Mouse (Mus musculus): Measurements from ENCODE around the gene Foxf2.

Foxf2 gene

DNA sequence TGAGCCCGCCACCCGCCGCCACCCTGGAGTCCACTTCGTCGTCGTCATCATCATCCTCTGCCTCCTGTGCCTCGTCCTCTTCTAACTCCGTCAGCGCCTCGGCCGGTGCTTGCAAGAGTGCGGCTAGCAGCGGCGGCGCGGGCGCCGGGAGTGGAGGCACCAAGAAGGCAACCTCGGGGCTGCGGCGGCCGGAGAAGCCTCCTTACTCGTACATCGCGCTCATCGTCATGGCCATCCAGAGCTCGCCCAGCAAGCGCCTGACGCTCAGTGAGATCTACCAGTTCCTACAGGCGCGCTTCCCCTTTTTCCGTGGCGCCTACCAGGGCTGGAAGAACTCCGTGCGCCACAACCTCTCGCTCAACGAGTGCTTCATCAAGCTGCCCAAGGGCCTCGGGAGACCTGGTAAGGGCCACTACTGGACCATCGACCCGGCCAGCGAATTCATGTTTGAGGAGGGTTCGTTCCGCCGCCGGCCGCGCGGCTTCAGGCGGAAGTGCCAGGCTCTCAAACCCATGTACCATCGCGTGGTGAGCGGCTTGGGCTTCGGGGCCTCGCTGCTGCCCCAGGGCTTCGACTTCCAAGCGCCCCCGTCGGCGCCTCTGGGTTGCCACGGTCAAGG is 676 bp downstream of the Foxf2 start:
- no peak for DNase-seq

DNA sequence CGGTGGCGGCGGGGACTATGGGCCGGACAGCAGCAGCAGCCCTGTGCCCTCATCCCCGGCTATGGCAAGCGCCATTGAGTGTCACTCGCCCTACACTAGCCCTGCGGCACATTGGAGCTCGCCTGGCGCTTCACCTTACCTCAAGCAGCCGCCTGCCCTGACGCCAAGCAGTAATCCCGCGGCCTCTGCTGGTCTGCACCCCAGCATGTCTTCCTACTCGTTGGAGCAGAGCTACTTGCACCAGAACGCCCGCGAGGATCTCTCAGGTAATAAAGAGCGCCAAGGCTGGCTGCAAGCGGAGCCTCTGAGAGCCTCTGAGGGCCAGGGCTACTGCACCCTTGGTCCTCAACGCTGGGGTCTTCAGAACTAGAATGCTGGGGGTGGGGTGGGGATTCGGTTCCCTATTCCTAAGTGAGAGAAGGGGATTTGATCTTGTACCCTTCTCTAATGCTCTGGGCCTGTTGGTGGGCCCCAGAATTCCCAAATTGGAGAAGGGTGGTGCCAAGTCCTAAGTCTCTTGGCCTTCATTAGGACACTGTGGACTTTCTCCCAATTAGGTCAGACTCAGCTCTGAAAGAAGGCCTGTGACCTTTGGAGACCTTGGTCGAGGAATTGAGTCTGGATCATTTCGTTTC is 1.5 kb downstream of the Foxf2 start:
- DNase-seq, result no peak

GRCm38 (mm10) chr13:31627864-31628690 is 2.5 kb downstream of the Foxf2 start:
- DNase-seq, result no peak

DNA sequence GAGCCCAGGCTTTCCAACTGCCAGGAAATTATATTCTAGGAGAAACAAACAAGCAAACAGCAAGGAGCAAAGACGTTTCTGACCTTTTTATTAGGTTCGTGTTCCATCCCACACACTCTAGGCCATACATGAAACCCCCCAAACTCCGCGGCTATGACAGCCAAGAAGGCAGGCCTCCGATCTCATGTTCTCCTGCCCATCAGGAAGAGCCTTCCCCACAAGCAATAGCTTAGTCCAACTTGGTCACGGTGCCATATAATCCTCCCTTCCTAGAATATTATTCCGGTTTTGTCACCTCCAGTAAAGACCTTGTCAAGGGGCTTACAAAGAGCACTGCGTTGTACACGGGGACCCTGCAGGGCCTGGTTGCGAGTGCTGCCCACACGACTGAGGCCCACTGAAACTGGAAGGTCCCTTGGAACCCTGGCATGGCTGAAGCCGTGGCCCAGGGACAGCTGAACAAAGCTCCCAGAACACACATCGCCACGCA is 3.1 kb downstream of the Foxf2 start:
- no peak for DNase-seq

- no peak for DNase-seq
Observed at GRCm38 (mm10) chr13:31629321-31629851, 3.8 kb downstream of the Foxf2 start.

GRCm38 (mm10) chr13:31630051-31630450 is 4.4 kb downstream of the Foxf2 start:
- no peak for DNase-seq

GRCm38 (mm10) chr13:31630551-31630950 is 4.9 kb downstream of the Foxf2 start:
- DNase-seq, result no peak

- DNase-seq, result no peak
Observed at GRCm38 (mm10) chr13:31631291-31631690, 5.7 kb downstream of the Foxf2 start.

- peak; percentile 60 for DNase-seq
Observed at GRCm38 (mm10) chr13:31632450-31632849, 6.8 kb downstream of the Foxf2 start.

DNA sequence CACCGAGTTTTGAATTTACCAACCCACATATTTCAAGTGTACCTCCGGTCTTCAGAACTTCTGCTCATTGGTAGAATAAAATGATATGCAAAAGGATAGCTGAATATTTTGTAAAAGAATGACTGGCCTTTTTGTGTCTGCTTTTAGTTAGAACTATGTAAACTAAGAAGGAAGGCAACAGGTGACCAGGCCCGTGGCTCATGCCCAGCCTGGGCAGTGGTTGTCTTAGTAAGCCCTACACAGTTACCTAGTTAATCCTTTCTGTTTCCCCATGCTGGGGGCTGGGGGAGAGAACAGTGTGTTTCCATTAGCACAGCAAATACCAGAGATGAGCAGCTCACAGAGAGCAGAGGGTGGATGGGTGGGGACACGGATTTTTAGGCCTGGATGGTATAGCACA is 7.6 kb downstream of the Foxf2 start:
- no peak for DNase-seq

- DNase-seq, result no peak
Observed at GRCm38 (mm10) chr13:31635546-31635945, 9.9 kb downstream of the Foxf2 start.

DNA sequence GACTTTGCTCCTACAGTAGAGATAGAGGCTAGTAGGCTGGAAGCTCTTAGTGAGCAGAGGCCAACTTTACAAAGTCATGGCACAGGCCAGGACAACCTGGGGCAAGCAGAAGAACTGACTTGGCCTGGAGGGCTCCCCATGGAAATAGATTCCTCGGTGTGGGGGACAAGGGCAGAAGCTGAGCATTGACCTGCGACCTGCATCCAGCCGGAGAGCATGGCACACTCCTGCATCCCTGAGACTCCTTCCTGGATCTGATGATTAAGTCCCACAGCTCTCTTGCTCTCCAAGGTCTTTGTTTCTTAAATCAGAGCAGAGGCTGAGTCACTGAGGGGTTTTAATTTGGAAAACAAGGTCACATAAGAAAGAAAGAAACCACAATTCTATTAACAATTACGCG is 15.9 kb downstream of the Foxf2 start:
- DNase-seq, result no peak

DNA sequence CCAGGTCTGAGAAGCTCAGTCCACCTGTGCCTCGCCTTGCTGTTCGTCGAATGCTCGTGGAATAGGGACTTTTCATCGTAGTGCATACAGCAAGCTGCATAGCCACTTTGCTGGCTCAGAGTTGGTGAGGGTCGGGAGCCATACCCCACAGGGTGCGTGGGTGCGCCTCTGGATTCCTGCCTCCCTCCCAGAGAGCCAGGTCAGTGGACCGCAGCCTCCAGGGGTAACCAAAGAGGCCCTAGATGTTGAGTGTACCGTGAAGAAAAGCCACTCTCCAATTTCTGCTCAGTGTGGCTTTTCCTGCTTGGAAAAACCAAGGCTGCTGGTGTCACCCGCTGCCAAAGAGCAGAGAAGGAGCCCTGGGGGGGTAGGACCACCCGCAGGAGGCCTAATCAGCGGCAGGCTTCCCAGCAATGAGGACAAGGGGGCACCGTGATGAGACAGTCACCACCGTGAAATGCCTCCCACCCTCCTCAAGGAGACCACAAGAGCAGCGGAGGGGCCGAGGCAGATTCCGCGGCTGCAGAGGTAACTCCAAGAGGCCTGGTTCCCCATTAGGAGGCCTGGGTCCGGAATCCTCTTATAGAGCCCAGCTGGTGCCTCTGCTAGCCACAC is 26.6 kb downstream of the Foxf2 start:
- DNase-seq, result no peak

DNA sequence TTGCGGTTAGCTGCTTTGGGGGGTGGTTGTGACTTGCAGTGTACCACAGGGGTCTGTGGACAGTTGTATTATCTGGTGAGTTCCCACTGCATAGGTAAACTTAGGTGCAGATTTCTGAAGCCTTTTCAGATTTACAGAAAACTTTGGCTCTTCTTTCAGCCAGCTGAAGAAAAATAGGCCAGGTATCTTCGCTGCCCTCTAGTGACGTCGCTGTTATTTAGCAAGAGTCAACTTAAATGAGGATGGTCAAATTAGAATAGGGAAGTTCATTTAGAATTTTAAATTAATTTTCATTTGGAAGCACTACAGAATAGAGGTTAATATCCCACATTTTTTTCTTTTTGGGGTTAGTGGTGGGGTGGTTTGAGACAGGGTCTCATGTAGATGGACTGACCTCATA is 30.6 kb downstream of the Foxf2 start:
- DNase-seq, result peak; percentile 5

DNA sequence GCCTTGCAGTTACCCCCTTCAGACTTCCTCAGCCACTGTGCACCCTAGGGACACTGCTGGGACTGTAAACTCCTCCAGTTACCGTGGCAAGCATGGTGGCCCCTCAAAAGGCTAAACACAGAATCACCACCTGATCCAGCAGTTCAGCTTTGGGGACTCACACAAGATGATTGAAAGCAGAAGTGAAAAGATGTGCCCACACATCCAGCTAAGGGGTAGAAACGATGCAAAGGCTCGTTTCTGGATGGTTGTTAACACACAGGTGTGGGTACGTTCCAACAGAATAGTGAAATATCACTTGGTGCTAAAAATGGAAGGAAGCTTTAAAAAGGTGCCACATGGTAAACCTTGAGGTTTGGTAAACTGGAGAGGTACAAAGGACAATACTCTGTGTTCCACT is 32.6 kb downstream of the Foxf2 start:
- DNase-seq, result no peak

DNA sequence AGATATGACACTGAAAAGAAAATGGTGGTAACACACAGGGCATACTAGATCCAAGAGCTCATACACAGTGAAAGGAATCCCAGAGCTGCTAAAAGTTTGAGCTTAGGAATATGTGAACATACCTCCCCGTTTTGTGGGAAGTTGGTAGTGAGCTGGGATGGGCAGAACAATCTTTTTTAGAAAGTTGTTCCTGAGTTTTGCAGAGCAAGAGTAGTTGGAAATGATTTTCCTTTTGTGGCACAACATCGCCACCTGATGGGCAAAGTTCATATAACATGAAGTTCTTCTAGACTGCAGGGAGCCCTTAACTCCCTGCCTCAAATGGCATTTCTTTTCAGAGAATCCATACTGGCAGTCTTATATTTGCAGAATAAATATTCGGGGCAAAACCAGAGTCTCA is 33.3 kb downstream of the Foxf2 start:
- DNase-seq, result peak; percentile 55

DNA sequence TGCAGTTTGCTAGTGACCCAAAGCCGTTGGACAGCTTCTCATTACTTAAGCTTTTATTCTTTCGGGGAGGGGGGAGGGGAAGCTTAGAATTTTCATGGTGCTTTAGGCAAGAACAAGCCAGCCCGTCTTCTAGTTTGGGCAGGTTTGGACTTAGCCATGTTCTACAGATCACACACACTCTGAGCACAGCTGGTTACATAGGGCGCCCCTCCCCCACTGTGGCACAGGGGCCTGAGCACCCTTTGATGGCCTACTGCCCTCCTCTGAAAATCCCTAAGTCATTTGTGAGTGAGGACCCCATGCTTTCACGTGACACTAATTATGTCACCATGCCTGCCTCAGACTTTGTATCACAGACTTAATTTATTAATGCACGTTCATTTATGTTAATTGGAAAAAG is 35.6 kb downstream of the Foxf2 start:
- no peak for DNase-seq

- DNase-seq, result no peak
Observed at GRCm38 (mm10) chr13:31665376-31665775, 39.8 kb downstream of the Foxf2 start.

- DNase-seq, result no peak
Observed at GRCm38 (mm10) chr13:31667919-31668524, 42.4 kb downstream of the Foxf2 start.

GRCm38 (mm10) chr13:31672093-31672492 is 46.5 kb downstream of the Foxf2 start:
- DNase-seq, result no peak

Measured in kidney, adult 9 months (tissue).